Mouse (Mus musculus) limb, embryonic 14.5 days (tissue): ENCODE data around the gene Tcf21. TPM values are rescaled to one million over a fixed set of nuclear protein-coding genes. Genes with fewer than 3 reads are reported as not detected.

ENCODE experiments used
- ATAC-seq: fragments of 200-750 bp; cut with Nextera tagmentation; 2 replicates; pipeline ENCODE4 v1.8.0; 2017; ENCODE audit warnings: low read depth, moderate number of reproducible peaks, moderate TSS enrichment; ENCODE audit not compliant: low FRiP score
- DNase-seq: peaks from one replicate; pipeline ENCODE4 v3.0.0-alpha.2; 2015; ENCODE audit warnings: low spot score
- H3K27ac ChIP-seq: fragments of 300-500 bp; sonication (generic); replicated peaks from 2 replicates; pipeline ENCODE4 v1.5.1; 2014; ENCODE audit warnings: low read depth, mild to moderate bottlenecking, low read length, moderate library complexity, mixed read lengths
- H3K27me3 ChIP-seq: fragments of 300-500 bp; sonication (generic); 2 replicates; pipeline ENCODE4 v1.6.1; 2014; ENCODE audit warnings: low read length, mixed read lengths; ENCODE audit not compliant: control insufficient read depth, insufficient read depth
- H3K36me3 ChIP-seq: fragments of 300-500 bp; sonication (generic); 2 replicates; pipeline ENCODE4 v1.6.1; 2014; ENCODE audit warnings: mild to moderate bottlenecking, low read length, moderate library complexity, mixed read lengths; ENCODE audit not compliant: control insufficient read depth, insufficient read depth
- H3K4me1 ChIP-seq: fragments of 300-500 bp; sonication (generic); 2 replicates; pipeline ENCODE4 v1.6.1; 2014; ENCODE audit warnings: antibody characterized with exemption, low read length, mixed read lengths; ENCODE audit not compliant: control insufficient read depth, insufficient read depth
- H3K4me2 ChIP-seq: fragments of 300-500 bp; sonication (generic); replicated peaks from 2 replicates; pipeline ENCODE4 v1.6.1; 2014; ENCODE audit warnings: low read depth, mild to moderate bottlenecking, low read length, moderate library complexity; ENCODE audit not compliant: severe bottlenecking
- H3K4me3 ChIP-seq: fragments of 300-500 bp; sonication (generic); replicated peaks from 2 replicates; pipeline ENCODE4 v1.5.1; 2014; ENCODE audit warnings: low read length
- H3K9ac ChIP-seq: fragments of 300-500 bp; sonication (generic); 2 replicates; pipeline ENCODE4 v1.6.1; 2014; ENCODE audit warnings: mild to moderate bottlenecking, low read depth, low read length, moderate library complexity; ENCODE audit not compliant: severe bottlenecking
- H3K9me3 ChIP-seq: fragments of 300-500 bp; sonication (generic); 2 replicates; pipeline ENCODE4 v1.6.1; 2016; ENCODE audit warnings: low read length; ENCODE audit not compliant: control insufficient read depth
- POLR2A ChIP-seq: fragments of 200-500 bp; IDR thresholded peaks from 2 replicates; pipeline ENCODE4 v1.8.0; 2012; ENCODE audit warnings: inconsistent platforms, mild to moderate bottlenecking, moderate library complexity, borderline replicate concordance; ENCODE audit not compliant: insufficient read depth, insufficient read length; ENCODE audit errors: extremely low read depth
- WGBS: fragments of 180-500 bp; shearing (Covaris S2); extraction: QIAGEN DNeasy Blood & Tissue Kit; methylation state at CpG from one replicate; pipeline ENCODE4 v1.1.7; 2014; 5-methylcytosine and 5-hydroxymethylcytosine counted together
- polyA plus RNA-seq, 2 experiments: library from polyadenylated mRNA; depleted of rRNA in 1 of 2; stranded (reverse) in 1 of 2; unstranded in 1 of 2; fragments of >200 nt; fragmentation: Nextera tagmentation in 1 of 2; extraction: Ambion mirVana in 1 of 2; gene quantifications; 2 replicates each; pipeline versions ENCODE4 v1.2.1 to v1.2.3; 2012 to 2014

The Tcf21 gene
- polyA plus RNA-seq, 2 experiments = 0.65 TPM; not detected in 1

DNA sequence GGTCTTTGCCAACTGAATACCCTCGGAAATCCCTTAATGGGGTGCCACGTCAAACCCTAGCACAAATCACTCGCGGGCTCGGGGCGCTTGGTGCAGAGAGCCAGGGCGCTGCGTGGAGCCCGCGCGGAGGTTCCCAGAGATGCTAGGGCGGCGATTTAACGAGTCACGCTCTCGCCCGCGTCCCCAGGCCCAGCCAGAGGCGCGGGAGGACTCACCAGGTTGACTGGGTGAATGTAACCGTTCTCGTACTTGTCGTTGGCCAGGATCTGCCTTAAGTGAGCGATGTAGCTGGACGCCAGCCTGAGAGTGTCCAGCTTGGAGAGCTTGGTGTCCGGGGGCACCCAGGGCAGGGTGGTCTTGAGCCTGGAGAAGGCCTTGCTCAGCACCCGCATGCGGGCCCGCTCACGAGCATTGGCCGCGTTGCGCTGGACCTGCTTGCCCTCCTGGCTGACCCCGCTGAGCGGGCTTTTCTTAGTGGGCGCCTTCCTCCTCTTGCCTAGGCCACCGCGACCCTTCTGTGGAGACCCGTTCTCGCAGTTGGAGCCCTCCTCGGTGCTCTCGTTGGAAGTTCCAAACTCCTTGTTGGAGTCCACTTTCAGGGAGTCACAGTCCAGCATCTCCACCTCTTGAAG, 619 bp downstream of the Tcf21 start:
- H3K4me1 ChIP-seq = no peaks in the 10 kb centered on the region
- ATAC-seq (no peak), DNase-seq (no peak)
- H3K27ac ChIP-seq = no peak overlapping the region
- H3K4me2 ChIP-seq = no peak overlapping the region
- H3K9me3 ChIP-seq = no peaks in the 10 kb centered on the region
- no peak overlapping the region for H3K9ac ChIP-seq
- no peak for TF ChIP-seq POLR2A
- 1% methylated on average over 42 of the region's 42 CpGs for WGBS
- peaks cover 87% of the 10 kb centered on the region for H3K27me3 ChIP-seq
- peak overlapping the region; percentile 1; the same call in 1 of the 2 replicates for H3K4me3 ChIP-seq
- no peaks in the 10 kb centered on the region for H3K36me3 ChIP-seq

GRCm38 (mm10) chr10:22818600-22819238, 1.3 kb downstream of the Tcf21 start:
- no peak for ATAC-seq
- DNase-seq = no peak
- Histone ChIP-seq H3K4me3 (peak overlapping the region; percentile 1; the same call in 1 of the 2 replicates), H3K4me2 (no peak overlapping the region), H3K9ac (no peak overlapping the region), H3K36me3 (no peaks in the 10 kb centered on the region), H3K9me3 (no peaks in the 10 kb centered on the region), H3K27me3 (peaks cover 87% of the 10 kb centered on the region), H3K27ac (no peak overlapping the region), H3K4me1 (no peaks in the 10 kb centered on the region)
- WGBS = 2% methylated on average over 12 of the region's 12 CpGs
- TF ChIP-seq POLR2A = no peak

- Histone ChIP-seq H3K36me3 (no peaks in the 10 kb centered on the region), H3K9me3 (no peaks in the 10 kb centered on the region), H3K27me3 (peaks cover 90% of the 10 kb centered on the region), H3K4me2 (no peak overlapping the region), H3K4me3 (no peak overlapping the region), H3K9ac (no peak overlapping the region), H3K4me1 (no peaks in the 10 kb centered on the region), H3K27ac (no peak overlapping the region)
- ATAC-seq (no peak), DNase-seq (no peak)
- TF ChIP-seq POLR2A = no peak
- WGBS = 4% methylated on average over 4 of the region's 4 CpGs
These were observed 2.0 kb downstream of the Tcf21 start for GRCm38 (mm10) chr10:22817976-22818375.

- no peaks in the 10 kb centered on the region for H3K36me3 ChIP-seq
- DNase-seq = no peak
- H3K4me2 ChIP-seq = no peak overlapping the region
- H3K4me1 ChIP-seq = no peaks in the 10 kb centered on the region
- peaks cover 86% of the 10 kb centered on the region for H3K27me3 ChIP-seq
- H3K27ac ChIP-seq = no peak overlapping the region
- TF ChIP-seq POLR2A = no peak
- ATAC-seq = no peak
- H3K9ac ChIP-seq = no peak overlapping the region
- no peak overlapping the region for H3K4me3 ChIP-seq
- no peaks in the 10 kb centered on the region for H3K9me3 ChIP-seq
- WGBS = 2% methylated on average over 18 of the region's 18 CpGs
These were observed 2.4 kb downstream of the Tcf21 start for GRCm38 (mm10) chr10:22817561-22817960.

DNA sequence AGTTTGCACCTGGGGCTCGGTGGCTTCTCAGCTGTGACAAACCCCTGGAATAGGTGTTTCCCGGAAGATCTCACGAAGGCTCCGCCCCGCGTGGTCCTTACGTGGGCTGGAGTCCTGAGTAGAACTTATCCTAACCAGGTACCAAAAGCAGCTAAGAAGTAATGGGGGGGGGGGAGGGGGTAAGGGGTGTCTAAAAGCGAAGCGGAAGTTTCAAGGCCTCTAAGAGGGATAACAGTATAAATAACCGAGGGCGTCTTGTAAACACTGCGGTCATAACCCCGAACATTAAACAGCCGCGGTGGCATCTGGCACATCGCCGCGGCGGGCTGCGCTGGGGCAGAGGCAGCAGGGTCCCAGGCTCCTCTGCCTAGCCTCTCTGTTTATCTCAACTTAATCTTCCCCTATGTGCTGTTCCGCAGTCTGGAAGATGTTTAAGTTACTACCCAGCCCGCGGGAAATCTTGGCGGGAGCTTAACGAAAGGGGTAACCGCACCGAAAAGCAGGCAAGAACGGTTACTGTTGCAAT, 3.7 kb downstream of the Tcf21 start:
- WGBS = under 1% methylated on average over 28 of the region's 28 CpGs
- DNase-seq (no peak), ATAC-seq (no peak)
- H3K27ac ChIP-seq = no peak overlapping the region
- no peak for TF ChIP-seq POLR2A
- H3K4me3 ChIP-seq = no peak overlapping the region
- no peak overlapping the region for H3K9ac ChIP-seq
- peaks cover 85% of the 10 kb centered on the region for H3K27me3 ChIP-seq
- H3K4me2 ChIP-seq = no peak overlapping the region
- no peaks in the 10 kb centered on the region for H3K4me1 ChIP-seq
- H3K9me3 ChIP-seq = no peaks in the 10 kb centered on the region
- no peaks in the 10 kb centered on the region for H3K36me3 ChIP-seq
